Mouse (Mus musculus): ENCODE data around the gene Pex5l.

Pex5l gene

DNA sequence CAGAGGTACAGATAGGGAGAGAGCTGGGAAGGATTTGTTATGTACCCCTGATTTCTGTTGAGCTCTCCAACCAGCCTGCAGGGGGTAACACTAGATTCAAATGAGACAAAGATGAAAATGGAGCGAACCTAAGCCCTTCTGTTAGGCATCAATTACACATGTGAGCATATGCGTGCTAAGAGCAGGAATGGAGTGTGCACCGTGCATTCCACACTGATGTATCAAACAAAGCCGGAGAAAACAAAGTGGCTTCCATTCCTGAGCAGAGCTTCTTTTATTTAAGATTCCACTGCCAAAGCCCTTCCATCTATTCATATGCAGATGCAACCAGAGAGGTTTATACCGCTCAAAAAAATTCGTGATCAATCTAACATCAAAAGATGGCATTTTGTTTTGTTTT lies 79.5 kb downstream of the Pex5l start:
- DNase-seq (ENCODE audit: low read depth, low spot score) = no peak

GRCm38 (mm10) chr3:33061428-33061827 lies 81.6 kb downstream of the Pex5l start:
- DNase-seq (ENCODE audit: low read depth, low spot score) = no peak

- no peak for DNase-seq (ENCODE audit: low read depth, low spot score)
These were observed 82.0 kb downstream of the Pex5l start for GRCm38 (mm10) chr3:33061016-33061415.

GRCm38 (mm10) chr3:33060343-33060937 lies 82.6 kb downstream of the Pex5l start:
- DNase-seq (ENCODE audit: low read depth, low spot score) = no peak

DNA sequence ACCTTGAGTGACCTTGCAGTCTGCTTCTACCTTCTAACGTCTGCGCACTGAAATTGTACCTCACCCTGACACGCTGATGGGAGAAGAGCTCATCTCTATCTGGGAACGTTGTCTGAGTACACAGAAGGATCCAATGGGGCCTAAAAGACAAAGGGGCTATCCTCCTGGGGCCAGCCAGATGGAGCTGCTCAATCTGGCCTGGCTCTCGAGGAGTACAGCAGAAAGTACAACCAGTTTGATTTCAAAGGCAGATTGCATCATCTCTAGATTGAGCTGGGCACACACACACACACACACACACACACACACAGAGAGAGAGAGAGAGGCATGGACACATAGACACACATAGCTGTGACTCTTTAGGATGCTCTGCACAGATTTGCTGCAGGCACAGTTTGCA lies 94.7 kb downstream of the Pex5l start:
- no peak for DNase-seq (ENCODE audit: low read depth, low spot score)

DNA sequence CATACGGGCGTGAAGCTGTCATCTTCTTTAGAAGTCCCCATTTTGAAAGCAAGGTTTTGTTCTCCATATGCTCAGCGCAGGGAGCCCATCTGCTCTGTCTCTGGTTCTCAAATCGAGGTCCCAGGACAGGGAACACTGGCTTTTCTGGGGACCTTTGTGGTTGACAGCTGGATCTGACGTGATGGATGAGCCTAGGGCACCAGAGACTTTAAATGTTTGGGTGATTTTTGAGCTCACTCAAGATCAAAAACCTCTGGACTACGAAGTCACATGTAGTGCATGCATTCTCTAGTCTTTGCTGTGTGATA lies 98.3 kb downstream of the Pex5l start:
- no peak for DNase-seq (ENCODE audit: low read depth, low spot score)

- DNase-seq (ENCODE audit: low read depth, low spot score) = peak; percentile 67
These were observed 98.9 kb downstream of the Pex5l start for GRCm38 (mm10) chr3:33043896-33044798.

DNA sequence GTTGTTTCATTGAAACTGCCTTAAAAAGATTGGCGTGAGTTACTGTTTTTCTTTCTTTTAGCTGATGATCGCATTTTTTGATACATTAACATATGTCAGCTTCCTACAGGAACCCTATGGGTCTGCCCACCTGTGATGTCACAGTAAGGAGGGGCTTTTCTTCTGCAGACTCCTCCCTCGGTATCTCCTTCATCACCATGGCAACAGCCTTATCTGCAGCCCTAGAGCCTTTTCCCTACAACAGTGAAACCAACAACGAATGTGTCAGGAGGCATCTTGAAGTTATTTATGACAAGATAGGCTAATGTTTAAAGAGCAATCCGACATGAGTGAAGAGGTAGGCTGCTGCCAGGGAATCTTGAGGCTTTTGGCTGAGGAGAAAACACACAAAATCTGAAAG lies 118.5 kb downstream of the Pex5l start:
- no peak for DNase-seq (ENCODE audit: low read depth, low spot score)

DNA sequence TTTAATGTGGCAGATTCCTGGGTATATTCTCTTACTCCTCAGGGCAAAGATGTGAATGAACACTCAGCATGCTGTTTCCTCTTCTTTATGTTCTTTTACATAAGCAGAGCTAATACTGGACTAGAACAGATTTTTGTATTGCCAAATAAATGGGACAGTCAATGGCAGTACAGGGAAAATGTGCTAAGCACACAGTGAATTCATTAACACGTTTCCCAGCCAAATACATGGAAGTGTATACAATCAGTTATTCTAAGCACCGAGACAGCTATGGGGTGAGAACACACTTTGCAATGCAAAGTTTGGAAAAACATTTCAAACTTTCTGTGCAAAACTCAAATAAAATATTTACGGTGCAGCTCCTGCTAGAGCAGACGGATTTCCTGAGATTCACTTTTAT lies 139.1 kb downstream of the Pex5l start:
- DNase-seq (ENCODE audit: low read depth, low spot score) = peak; percentile 65

DNA sequence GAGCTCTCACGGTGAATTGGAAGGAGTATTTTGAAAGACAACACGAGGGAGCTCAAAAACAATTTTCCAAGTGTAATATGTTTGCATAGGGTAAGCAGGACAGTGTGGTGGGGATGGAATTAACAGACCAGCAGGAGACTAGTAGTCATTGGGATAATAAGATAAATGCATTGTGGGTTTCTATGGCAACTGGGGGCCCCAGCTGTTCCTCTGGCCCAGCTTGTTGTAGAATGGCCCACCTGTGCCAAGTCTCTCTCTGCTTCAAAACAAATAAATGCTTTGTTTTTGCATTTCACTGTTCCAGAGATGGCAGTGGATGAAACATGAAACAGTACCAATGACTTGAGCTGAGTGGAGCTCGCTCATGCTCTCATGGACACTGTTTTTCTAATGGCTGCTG lies 141.3 kb downstream of the Pex5l start:
- DNase-seq (ENCODE audit: low read depth, low spot score) = no peak

DNA sequence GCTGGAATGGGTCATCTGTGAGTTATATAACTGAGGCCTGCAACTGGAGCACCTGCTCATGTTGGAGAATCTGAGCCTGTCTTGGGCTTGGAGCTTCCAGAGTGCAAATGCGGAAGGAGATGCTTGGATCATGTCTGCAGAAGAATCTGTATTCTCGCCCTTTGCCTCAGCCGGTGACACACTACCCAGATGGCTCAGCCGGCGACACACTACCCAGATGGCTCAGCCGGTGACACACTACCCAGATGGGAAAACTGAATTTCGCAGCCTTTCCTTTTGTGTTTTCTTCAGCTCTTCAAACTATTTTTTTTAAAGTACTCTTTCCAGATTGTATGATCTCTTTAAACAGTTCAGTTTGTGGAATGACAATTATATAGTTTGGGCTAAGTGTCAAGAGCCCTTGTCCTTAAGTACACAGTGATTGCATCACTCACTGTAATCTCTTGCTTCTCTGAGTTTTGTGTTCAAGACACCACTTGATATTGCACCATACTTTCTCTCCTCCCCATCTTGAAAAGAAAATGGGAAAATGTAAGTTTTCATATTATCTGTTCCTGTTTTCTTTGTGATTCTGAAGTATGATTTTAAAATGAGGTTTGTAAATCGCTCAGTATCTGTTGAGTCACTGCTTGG lies 142.5 kb downstream of the Pex5l start:
- DNase-seq (ENCODE audit: low read depth, low spot score) = peak; percentile 62

GRCm38 (mm10) chr3:32991713-32992575 lies 151.1 kb downstream of the Pex5l start:
- no peak for DNase-seq (ENCODE audit: low read depth, low spot score)

DNA sequence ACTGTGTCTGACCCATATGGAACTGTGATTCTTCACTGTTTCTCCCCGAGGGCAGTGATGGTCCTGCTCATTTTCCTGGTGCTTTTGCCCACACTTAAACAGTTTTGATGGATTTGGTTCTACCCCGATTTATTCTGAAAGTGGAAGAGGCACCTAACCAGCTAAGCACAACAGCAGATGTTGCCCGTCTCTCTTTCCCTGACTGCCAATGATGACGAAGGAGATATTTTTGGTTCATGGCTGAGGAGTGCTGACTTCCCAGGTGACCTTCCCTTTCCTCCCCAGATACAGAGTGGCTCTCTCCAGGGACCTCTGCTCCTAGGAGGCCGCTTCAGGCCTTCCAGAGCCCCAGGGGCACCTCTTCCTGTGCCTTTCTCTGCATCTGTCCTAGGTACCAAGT lies 155.2 kb downstream of the Pex5l start:
- peak; percentile 34 for DNase-seq (ENCODE audit: low read depth, low spot score)

DNA sequence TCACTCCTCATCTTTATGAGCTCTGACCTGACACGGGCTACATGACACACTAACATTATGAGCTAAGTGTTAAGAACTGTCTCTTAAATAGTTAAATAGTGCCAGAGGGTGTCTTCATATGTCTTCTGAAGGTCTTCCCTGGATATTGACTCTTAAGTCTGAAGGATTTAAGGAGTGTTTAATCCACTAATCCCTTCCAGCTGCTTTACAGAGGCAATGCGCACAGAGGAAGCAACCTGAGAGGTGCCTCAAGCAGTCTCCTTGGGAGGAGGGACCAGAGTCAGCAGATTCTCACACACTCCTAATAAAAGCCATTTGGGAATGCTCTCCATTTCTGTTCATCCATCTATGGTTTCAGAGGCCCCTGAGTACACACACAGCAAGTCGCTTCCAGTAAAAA lies 157.9 kb downstream of the Pex5l start:
- no peak for DNase-seq (ENCODE audit: low read depth, low spot score)

GRCm38 (mm10) chr3:32979981-32980380 lies 163.1 kb downstream of the Pex5l start:
- DNase-seq (ENCODE audit: low read depth, low spot score) = no peak

DNA sequence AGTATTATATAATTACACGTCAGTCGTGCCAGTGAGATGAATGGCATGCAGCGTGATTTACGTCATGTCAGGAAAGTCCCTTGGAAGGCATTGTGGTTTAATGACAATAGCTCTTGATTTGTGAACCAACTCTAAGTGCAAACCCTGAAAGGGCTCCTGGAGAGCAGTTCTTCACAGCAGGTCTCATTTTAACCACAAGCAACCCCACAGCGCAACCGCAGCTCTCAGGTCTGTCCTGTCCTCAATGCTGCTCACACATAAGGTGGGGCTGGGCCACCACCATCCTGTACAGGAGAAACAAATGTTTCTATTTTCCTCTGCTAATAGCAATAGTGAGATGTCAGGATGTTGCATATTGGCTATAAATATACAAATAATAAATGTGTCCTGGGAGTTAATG lies 163.8 kb downstream of the Pex5l start:
- DNase-seq (ENCODE audit: low read depth, low spot score) = no peak

DNA sequence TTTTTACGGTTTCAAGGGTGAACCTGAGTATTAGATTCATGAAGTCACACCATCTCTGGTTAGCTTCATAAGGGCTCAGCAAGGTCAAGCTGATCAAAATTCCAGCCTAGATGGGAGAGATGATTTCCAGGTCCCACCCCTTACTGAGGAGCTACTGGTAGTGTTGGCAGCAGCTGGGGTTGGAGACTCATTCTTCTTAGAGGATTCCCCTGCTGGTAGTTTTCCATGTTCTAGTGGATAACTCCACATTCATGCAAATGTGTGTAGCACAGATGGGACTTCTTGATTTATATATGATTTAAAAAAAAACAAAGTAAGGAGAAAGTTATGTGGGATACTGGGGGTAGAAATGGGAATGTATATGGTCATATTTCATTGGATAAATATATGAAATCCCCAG lies 172.8 kb downstream of the Pex5l start:
- DNase-seq (ENCODE audit: low read depth, low spot score) = peak; percentile 27

- no peak for DNase-seq (ENCODE audit: low read depth, low spot score)
These were observed 174.2 kb downstream of the Pex5l start for GRCm38 (mm10) chr3:32968671-32969425.

DNA sequence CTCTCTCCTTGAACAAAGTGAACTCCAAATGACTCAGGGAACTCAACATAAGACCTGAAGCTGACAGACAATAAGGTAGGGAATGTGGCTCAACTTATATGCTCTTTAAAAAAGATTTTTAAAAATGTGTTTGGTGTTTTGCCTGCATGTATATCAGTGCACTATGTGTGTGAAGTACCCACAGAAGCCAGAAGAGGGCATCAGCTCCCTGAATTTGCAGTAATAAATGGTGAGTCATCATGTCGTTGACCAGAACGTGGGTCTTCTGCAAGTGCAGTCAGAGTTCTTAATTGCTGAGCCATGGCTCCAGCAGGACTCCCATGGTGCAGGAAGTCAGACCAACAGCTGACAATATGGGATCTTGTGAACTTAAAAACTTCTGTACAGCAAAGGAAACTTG lies 177.5 kb downstream of the Pex5l start:
- no peak for DNase-seq (ENCODE audit: low read depth, low spot score)

- DNase-seq (ENCODE audit: low read depth, low spot score) = no peak
These were observed 181.6 kb downstream of the Pex5l start for GRCm38 (mm10) chr3:32961494-32961893.

DNA sequence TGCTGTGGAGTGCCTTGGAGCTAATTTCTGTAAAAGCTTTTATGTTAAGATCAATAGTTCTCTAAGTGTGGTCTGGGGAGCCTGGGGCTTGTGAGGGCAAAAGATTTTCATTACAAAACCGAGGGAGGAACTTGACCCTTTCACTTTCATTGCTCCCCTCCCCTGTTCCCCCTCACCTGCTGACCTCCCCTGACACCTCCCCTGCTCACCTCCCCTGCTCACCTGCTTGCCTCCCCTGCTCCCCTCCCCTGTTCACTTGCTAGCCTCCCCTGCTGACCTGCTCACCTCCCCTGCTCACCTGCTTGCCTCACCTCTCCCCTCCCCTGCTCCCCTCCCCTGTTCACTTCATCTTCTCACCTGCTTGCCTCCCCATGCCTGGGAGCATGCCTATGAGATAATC lies 191.7 kb downstream of the Pex5l start:
- DNase-seq (ENCODE audit: low read depth, low spot score) = no peak

Measured in telencephalon, adult 2 months (tissue).